In the genomic region with DNA sequence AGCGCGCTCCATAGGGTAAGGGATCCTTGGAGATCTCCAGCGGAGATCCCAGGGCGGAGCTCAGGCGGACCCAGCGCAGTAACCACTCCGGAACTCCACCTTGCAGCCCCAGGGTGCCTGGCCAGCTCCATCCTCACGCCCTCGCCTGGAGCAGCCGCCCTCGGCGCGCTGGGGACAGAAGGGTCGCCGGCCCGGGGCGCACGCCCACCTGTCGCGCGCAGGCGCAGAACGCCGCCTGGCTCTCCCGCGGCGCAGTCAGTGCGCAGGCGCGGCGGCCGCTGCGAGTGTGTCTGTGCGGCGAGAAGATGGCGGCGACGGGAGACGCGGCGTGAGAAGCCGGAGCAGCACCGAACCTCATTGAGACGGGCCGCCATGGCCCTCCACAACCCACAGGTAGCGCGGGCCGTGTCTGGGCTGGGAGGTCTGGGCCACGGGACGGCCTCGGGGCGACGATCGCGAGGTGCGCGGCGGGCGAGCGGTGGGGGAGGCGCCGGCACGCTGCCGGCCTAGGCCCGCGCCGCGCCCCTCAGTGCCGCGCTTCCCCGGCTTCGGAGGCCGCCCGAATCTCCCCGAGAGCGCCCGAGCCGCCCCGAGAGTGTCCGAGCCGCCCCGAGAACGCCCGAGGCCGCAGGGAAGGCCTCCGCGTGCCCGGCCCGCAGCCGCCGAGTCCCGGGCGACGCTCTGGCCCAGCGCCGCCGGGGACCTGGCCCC, we compare ENCODE assay signal across 8 mouse cellular contexts. TPM values are rescaled to one million over a fixed set of nuclear protein-coding genes. Genes with fewer than 3 reads are reported as not detected.
DNase-seq lines count a peak whose midpoint lies in the region; ATAC-seq lines count a peak whose summit lies in the region.

Gene Gm20388, plus strand, starts transcription at position 295 of the 711 bp plus-strand sequence.

- peak; percentile 96 for ATAC-seq in heart, embryonic 14.5 days (ENCODE audit: insufficient number of reproducible peaks, insufficient read depth, low FRiP score, low read depth)
- ATAC-seq in liver, embryonic 12.5 days: peak; percentile 88

- H3K9me3 ChIP-seq in forebrain, embryonic 10.5 days: no peaks in the 10 kb centered on the region
- no peaks in the 10 kb centered on the region for H3K9me3 ChIP-seq in heart, embryonic 14.5 days (ENCODE audit: control insufficient read depth, low read length)
- H3K9me3 ChIP-seq in liver, embryonic 12.5 days (replicated peaks): no peaks in the 10 kb centered on the region

- peak within 1 kb of the TSS; percentile 94 for H3K9ac ChIP-seq in heart, embryonic 14.5 days (ENCODE audit: low read length)
- H3K9ac ChIP-seq in liver, embryonic 12.5 days: peak within 1 kb of the TSS; percentile 97

- peak within 1 kb of the TSS; percentile 87 for H3K4me2 ChIP-seq in heart, embryonic 14.5 days (ENCODE audit: low read length)
- H3K4me2 ChIP-seq in liver, embryonic 12.5 days: peak within 1 kb of the TSS; percentile 91

- DNase-seq in CD8-positive naive resting alpha-beta T cell, adult 2 months (ENCODE audit: low read depth in 2 of 2, low spot score in 2 of 2): peak; percentile 86 to 93
- peak; percentile 73 for DNase-seq in c-Kit-positive CD71-negative TER-119-negative erythroid progenitor cells, embryonic 14.5 days (ENCODE audit: low read depth)
- peak; percentile 86 for DNase-seq in forebrain, embryonic 10.5 days (ENCODE audit: extremely low spot score, low spot score)
- peak; percentile 95 for DNase-seq in kidney, postnatal 14 days
- DNase-seq in naive thymus-derived CD4-positive, alpha-beta T cell, adult 2 months (ENCODE audit: low read depth): peak; percentile 96
- peak; percentile 93 for DNase-seq in splenic B cell, adult 2 months (ENCODE audit: low read depth, low spot score)

- peaks cover 48% of the 10 kb centered on the region for H3K4me1 ChIP-seq in forebrain, embryonic 10.5 days
- peaks cover 14 to 44% of the 10 kb centered on the region in 2 experiments for H3K4me1 ChIP-seq in heart, embryonic 14.5 days (ENCODE audit: control insufficient read depth in 2 of 2, insufficient read depth in 2 of 2, low read length in 2 of 2)
- H3K4me1 ChIP-seq in liver, embryonic 12.5 days: peaks cover 67% of the 10 kb centered on the region

- H3K4me3 ChIP-seq in forebrain, embryonic 10.5 days: peak within 1 kb of the TSS; percentile 90
- H3K4me3 ChIP-seq in heart, embryonic 14.5 days (ENCODE audit: control insufficient read depth in 1 of 2, insufficient read depth in 1 of 2, low read depth in 1 of 2, low read length in 2 of 2): peak within 1 kb of the TSS; percentile 77 to 80
- peak within 1 kb of the TSS; percentile 88 for H3K4me3 ChIP-seq in liver, embryonic 12.5 days

- H3K27ac ChIP-seq in forebrain, embryonic 10.5 days: peak within 1 kb of the TSS; percentile 98
- H3K27ac ChIP-seq in heart, embryonic 14.5 days (replicated peaks in 1 of 2; ENCODE audit: control insufficient read depth in 1 of 2, insufficient read depth in 1 of 2, low read depth in 2 of 2, low read length in 2 of 2): peak within 1 kb of the TSS; percentile 87 to 88
- peak within 1 kb of the TSS; percentile 95 for H3K27ac ChIP-seq in liver, embryonic 12.5 days

- under 1% methylated on average over 97 of the region's 97 CpGs for WGBS in forebrain, embryonic 10.5 days
- WGBS in heart, embryonic 14.5 days: under 1% methylated on average over 89 of the region's 97 CpGs
- WGBS in liver, embryonic 12.5 days (ENCODE audit: insufficient replicate concordance): under 1% methylated on average over 95 of the region's 97 CpGs

- H3K36me3 ChIP-seq in forebrain, embryonic 10.5 days (replicated peaks): no peaks in the 10 kb centered on the region
- no peaks in the 10 kb centered on the region for H3K36me3 ChIP-seq in heart, embryonic 14.5 days (ENCODE audit: control insufficient read depth, insufficient read depth, low read length)
- H3K36me3 ChIP-seq in liver, embryonic 12.5 days: peaks cover 8% of the 10 kb centered on the region; the same call in 1 of the 2 replicates
- no peaks in the 10 kb centered on the region for H3K36me3 ChIP-seq in splenic B cell, adult 2 months (ENCODE audit: control insufficient read depth, insufficient read depth, low read length, poor library complexity, severe bottlenecking)

- peaks cover 6% of the 10 kb centered on the region; the same call in 1 of the 2 replicates for H3K27me3 ChIP-seq in forebrain, embryonic 10.5 days (ENCODE audit: poor library complexity, severe bottlenecking)
- no peaks in the 10 kb centered on the region for H3K27me3 ChIP-seq in heart, embryonic 14.5 days (ENCODE audit: control insufficient read depth, insufficient read depth, low read length)
- 0 out of 2 replicates have a peak, but pooled peaks cover 11% of the 10 kb centered on the region for H3K27me3 ChIP-seq in liver, embryonic 12.5 days (replicated peaks)
- H3K27me3 ChIP-seq in splenic B cell, adult 2 months (ENCODE audit: control insufficient read depth, insufficient read depth, low read length, poor library complexity, severe bottlenecking): no peaks in the 10 kb centered on the region; the same call in 1 of the 2 replicates

RNA-seq across cellular contexts. Expression of gene Gm20388, which starts in this region (rescaled TPM):
- polyA plus RNA-seq in forebrain, embryonic 10.5 days (2016; fragmentation: Nextera tagmentation; extraction: Ambion mirVana): 1.2 and 5.5 TPM in 2 replicates
- not detected in 2 replicates for polyA plus RNA-seq in heart, embryonic 14.5 days (2014; fragmentation: Nextera tagmentation; extraction: Ambion mirVana)
- not detected in 2 replicates for polyA plus RNA-seq in liver, embryonic 12.5 days (2016; fragmentation: Nextera tagmentation; extraction: Ambion mirVana)

Comparison
In these comparisons a context has a peak if more than half of its experiments do, and no peak if none do; other contexts are left out.
1. Peak in every context shown above with its lines: DNase-seq, ATAC-seq, H3K4me3 ChIP-seq and H3K27ac ChIP-seq.
2. Peak in ATAC-seq, H3K4me3 ChIP-seq, H3K27ac ChIP-seq, H3K9ac ChIP-seq and H3K4me2 ChIP-seq in heart, embryonic 14.5 days; RNA of the gene not detected or under 1 TPM.
3. Peak in ATAC-seq, H3K4me3 ChIP-seq, H3K27ac ChIP-seq, H3K9ac ChIP-seq and H3K4me2 ChIP-seq in liver, embryonic 12.5 days; RNA of the gene not detected or under 1 TPM.